9 mouse cellular contexts compared by ENCODE assay signal in genomic region chr4:120730574-120730973, GRCm38 (mm10). TPM values are rescaled to one million over a fixed set of nuclear protein-coding genes. Genes with fewer than 3 reads are reported as not detected.
A peak's percentile ranks its signal among the peaks of the same experiment; 100 is the strongest.
DNase-seq lines count a peak whose midpoint lies in the region; ATAC-seq and TF ChIP-seq lines count a peak whose summit lies in the region.
"Had no signal": no experiment of that assay in that cellular context is flagged by ENCODE, and none has a peak within 500 bp of the region (broad histone marks: within the 10 kb centered on the region; RNA-seq: fewer than 3 reads in every experiment).

No protein-coding gene starts in this region.

- ATAC-seq in lung, embryonic 16.5 days (ENCODE audit: low read depth): no peak; the same call in 1 of the 2 replicates
- ATAC-seq in forebrain, embryonic 13.5 days: peak; percentile 11; the same call in 1 of the 2 replicates
- no peak for ATAC-seq in limb, embryonic 14.5 days (ENCODE audit: low FRiP score, low read depth)

- no peak for TF ChIP-seq POLR2A in limb, embryonic 14.5 days (IDR thresholded peaks at IDR 0.05; ENCODE audit: borderline replicate concordance, extremely low read depth, insufficient read depth, insufficient read length)
- no peak for TF ChIP-seq POLR2A in small intestine, adult 2 months (IDR thresholded peaks at IDR 0.05; ENCODE audit: low read depth, low read length)

- 0 out of 2 replicates have a peak, but pooled peaks cover 2% of the 10 kb centered on the region for H3K27me3 ChIP-seq in lung, embryonic 16.5 days (ENCODE audit: control insufficient read depth, insufficient read depth, low read depth, low read length)
- H3K27me3 ChIP-seq in forebrain, embryonic 13.5 days: peaks cover 22% of the 10 kb centered on the region
- no peaks in the 10 kb centered on the region for H3K27me3 ChIP-seq in limb, embryonic 14.5 days (ENCODE audit: control insufficient read depth, insufficient read depth, low read length)
- no peaks in the 10 kb centered on the region for H3K27me3 ChIP-seq in small intestine, adult 2 months (ENCODE audit: control insufficient read depth, insufficient read depth, low read length)

- no peaks in the 10 kb centered on the region for H3K9me3 ChIP-seq in lung, embryonic 16.5 days (ENCODE audit: control insufficient read depth, low read length)
- no peaks in the 10 kb centered on the region for H3K9me3 ChIP-seq in forebrain, embryonic 13.5 days (replicated peaks)
- no peaks in the 10 kb centered on the region for H3K9me3 ChIP-seq in limb, embryonic 14.5 days (ENCODE audit: control insufficient read depth, low read length)

- H3K4me2 ChIP-seq in lung, embryonic 16.5 days (ENCODE audit: low read depth, low read length): peak overlapping the region; percentile 96
- peak overlapping the region; percentile 80 for H3K4me2 ChIP-seq in forebrain, embryonic 13.5 days
- peak overlapping the region; percentile 91 for H3K4me2 ChIP-seq in limb, embryonic 14.5 days (replicated peaks; ENCODE audit: low read depth, low read length, severe bottlenecking)

- peaks cover 17% of the 10 kb centered on the region for H3K4me1 ChIP-seq in lung, embryonic 16.5 days (replicated peaks; ENCODE audit: control insufficient read depth, insufficient read depth, low read length)
- peaks cover 13% of the 10 kb centered on the region; the same call in 1 of the 2 replicates for H3K4me1 ChIP-seq in forebrain, embryonic 13.5 days
- H3K4me1 ChIP-seq in limb, embryonic 14.5 days (ENCODE audit: control insufficient read depth, insufficient read depth, low read length): peaks cover 16% of the 10 kb centered on the region
- peaks cover 13% of the 10 kb centered on the region; the same call in 1 of the 2 replicates for H3K4me1 ChIP-seq in small intestine, adult 2 months (ENCODE audit: control insufficient read depth, insufficient read depth, insufficient read length, low read length)

- no peaks in the 10 kb centered on the region for H3K36me3 ChIP-seq in lung, embryonic 16.5 days (ENCODE audit: control insufficient read depth, insufficient read depth, low read length)
- H3K36me3 ChIP-seq in forebrain, embryonic 13.5 days (ENCODE audit: poor library complexity, severe bottlenecking): no peaks in the 10 kb centered on the region
- no peaks in the 10 kb centered on the region for H3K36me3 ChIP-seq in limb, embryonic 14.5 days (ENCODE audit: control insufficient read depth, insufficient read depth, low read length)
- no peaks in the 10 kb centered on the region for H3K36me3 ChIP-seq in small intestine, adult 2 months (ENCODE audit: control insufficient read depth, insufficient read depth, low read length)

- no peak overlapping the region for H3K27ac ChIP-seq in lung, embryonic 16.5 days (ENCODE audit: low read length)
- no peak overlapping the region for H3K27ac ChIP-seq in forebrain, embryonic 13.5 days
- no peak overlapping the region for H3K27ac ChIP-seq in limb, embryonic 14.5 days (replicated peaks; ENCODE audit: low read depth, low read length)
- H3K27ac ChIP-seq in small intestine, adult 2 months (ENCODE audit: insufficient read depth, low read depth, low read length): no peak overlapping the region

- H3K9ac ChIP-seq in lung, embryonic 16.5 days (ENCODE audit: low read length): peak overlapping the region; percentile 29; the same call in 1 of the 2 replicates
- H3K9ac ChIP-seq in forebrain, embryonic 13.5 days: peak overlapping the region; percentile 55; the same call in 1 of the 2 replicates
- no peak overlapping the region for H3K9ac ChIP-seq in limb, embryonic 14.5 days (ENCODE audit: low read depth, low read length, severe bottlenecking)

- no peak for TF ChIP-seq CTCF in small intestine, adult 2 months (IDR thresholded peaks at IDR 0.05; ENCODE audit: extremely low read depth, insufficient read length, insufficient replicate concordance, low read depth, low read length)

- peak overlapping the region; percentile 62 for H3K4me3 ChIP-seq in lung, embryonic 16.5 days (ENCODE audit: low read length)
- peak overlapping the region; percentile 47 for H3K4me3 ChIP-seq in forebrain, embryonic 13.5 days
- H3K4me3 ChIP-seq in limb, embryonic 14.5 days (replicated peaks; ENCODE audit: low read length): peak overlapping the region; percentile 44
- H3K4me3 ChIP-seq in small intestine, adult 2 months (ENCODE audit: low read depth, low read length): peak overlapping the region; percentile 72

- WGBS in lung, embryonic 16.5 days: 22% methylated on average over 6 of the region's 6 CpGs
- 29% methylated on average over 6 of the region's 6 CpGs for WGBS in forebrain, embryonic 13.5 days
- WGBS in limb, embryonic 14.5 days: 31% methylated on average over 6 of the region's 6 CpGs
- 26% methylated on average over 6 of the region's 6 CpGs for WGBS in small intestine, adult 2 months

- DNase-seq in lung, postnatal 36 days: no peak
- DNase-seq in limb, embryonic 14.5 days (ENCODE audit: low spot score): no peak
- DNase-seq in urinary bladder, postnatal 14 days (ENCODE audit: low spot score): no peak
- DNase-seq in ovary, postnatal 10 days (ENCODE audit: low spot score): no peak
- DNase-seq in gastrocnemius, postnatal 4 days (ENCODE audit: low spot score in 2 of 2): no peak

RNA-seq across cellular contexts. Expression of gene Kcnq4, which starts 17.8 kb away (rescaled TPM):
- polyA plus RNA-seq in lung, embryonic 16.5 days (2015; fragmentation: Nextera tagmentation; extraction: Ambion mirVana): 4.7 and 5.1 TPM in 2 replicates
- 3.4 and 4.0 TPM in 2 replicates for polyA plus RNA-seq in forebrain, embryonic 13.5 days (2015; fragmentation: Nextera tagmentation; extraction: Ambion mirVana)
- polyA plus RNA-seq in limb, embryonic 14.5 days (2012; rRNA removed): 8.5 and 9.9 TPM in 2 replicates
- 4.0 and 4.3 TPM in 2 replicates for polyA plus RNA-seq in limb, embryonic 14.5 days (2014; fragmentation: Nextera tagmentation; extraction: Ambion mirVana)
- 3.0 and 4.3 TPM in 2 replicates for polyA plus RNA-seq in small intestine, adult 2 months (2012; rRNA removed)
- total RNA-seq in gastrocnemius, postnatal 4 days (2021): 10 to 100 TPM; 30.5 to 37.8 TPM
- polyA plus RNA-seq: activated CD4-positive, CD25-positive, alpha-beta regulatory T cell, adult 4 months had no signal
